Mouse (Mus musculus): ENCODE measurements at regions not wholly inside any gene's neighbourhood (a gene's known extent, or its start where the extent isn't known, plus 50 kb on each side); places are given as distances from the start of the nearest gene placed in this dataset.

- no peak for DNase-seq (ENCODE audit: low spot score)
- Histone ChIP-seq H3K4me3 (ENCODE audit: low read depth, low read length) (no peak overlapping the region), H3K27me3 (ENCODE audit: control insufficient read depth, insufficient read depth, low read length) (no peaks in the 10 kb centered on the region), H3K9ac (ENCODE audit: low read length) (no peak overlapping the region), H3K4me2 (ENCODE audit: low read depth, severe bottlenecking) (no peak overlapping the region), H3K9me3 (ENCODE audit: control insufficient read depth, low read length) (no peaks in the 10 kb centered on the region), H3K27ac (replicated peaks; ENCODE audit: low read depth, low read length) (no peak overlapping the region), H3K4me1 (ENCODE audit: control insufficient read depth, insufficient read depth, low read length) (no peaks in the 10 kb centered on the region), H3K36me3 (ENCODE audit: control insufficient read depth, insufficient read depth, low read length) (no peaks in the 10 kb centered on the region)
- ATAC-seq (ENCODE audit: insufficient number of reproducible peaks, low FRiP score, low TSS enrichment, low read depth) = no peak
- WGBS = 53% methylated on average over 7 of the region's 7 CpGs
These were observed 68.9 kb upstream of the Tmem178 start for GRCm38 (mm10) chr17:80875352-80876044.

GRCm38 (mm10) chr17:80870965-80871364, 73.5 kb upstream of the Tmem178 start:
- no peak overlapping the region for H3K4me2 ChIP-seq (ENCODE audit: low read depth, severe bottlenecking)
- no peaks in the 10 kb centered on the region for H3K27me3 ChIP-seq (ENCODE audit: control insufficient read depth, insufficient read depth, low read length)
- DNase-seq (ENCODE audit: low spot score) = no peak
- H3K9ac ChIP-seq (ENCODE audit: low read length) = no peak overlapping the region
- H3K4me1 ChIP-seq (ENCODE audit: control insufficient read depth, insufficient read depth, low read length) = no peaks in the 10 kb centered on the region
- H3K9me3 ChIP-seq (ENCODE audit: control insufficient read depth, low read length) = no peaks in the 10 kb centered on the region
- H3K4me3 ChIP-seq (ENCODE audit: low read depth, low read length) = no peak overlapping the region
- H3K27ac ChIP-seq (replicated peaks; ENCODE audit: low read depth, low read length) = no peak overlapping the region
- no peak for ATAC-seq (ENCODE audit: insufficient number of reproducible peaks, low FRiP score, low TSS enrichment, low read depth)
- no peaks in the 10 kb centered on the region for H3K36me3 ChIP-seq (ENCODE audit: control insufficient read depth, insufficient read depth, low read length)
- WGBS = 73% methylated on average over 4 of the region's 4 CpGs

GRCm38 (mm10) chr17:80862338-80862737, 82.1 kb upstream of the Tmem178 start:
- DNase-seq (ENCODE audit: low spot score) (no peak), ATAC-seq (ENCODE audit: insufficient number of reproducible peaks, low FRiP score, low TSS enrichment, low read depth) (no peak)
- no peak overlapping the region for H3K27ac ChIP-seq (replicated peaks; ENCODE audit: low read depth, low read length)
- no peak overlapping the region for H3K9ac ChIP-seq (ENCODE audit: low read length)
- no peaks in the 10 kb centered on the region for H3K9me3 ChIP-seq (ENCODE audit: control insufficient read depth, low read length)
- no peak overlapping the region for H3K4me3 ChIP-seq (ENCODE audit: low read depth, low read length)
- WGBS = 85% methylated on average over 8 of the region's 8 CpGs
- H3K4me2 ChIP-seq (ENCODE audit: low read depth, severe bottlenecking) = no peak overlapping the region
- H3K27me3 ChIP-seq (ENCODE audit: control insufficient read depth, insufficient read depth, low read length) = no peaks in the 10 kb centered on the region
- H3K4me1 ChIP-seq (ENCODE audit: control insufficient read depth, insufficient read depth, low read length) = no peaks in the 10 kb centered on the region
- no peaks in the 10 kb centered on the region for H3K36me3 ChIP-seq (ENCODE audit: control insufficient read depth, insufficient read depth, low read length)

- no peaks in the 10 kb centered on the region for H3K4me1 ChIP-seq (ENCODE audit: control insufficient read depth, insufficient read depth, low read length)
- no peak for DNase-seq (ENCODE audit: low spot score)
- no peak overlapping the region for H3K4me2 ChIP-seq (ENCODE audit: low read depth, severe bottlenecking)
- H3K36me3 ChIP-seq (ENCODE audit: control insufficient read depth, insufficient read depth, low read length) = no peaks in the 10 kb centered on the region
- ATAC-seq (ENCODE audit: insufficient number of reproducible peaks, low FRiP score, low TSS enrichment, low read depth) = no peak; the same call in 1 of the 2 replicates
- H3K9me3 ChIP-seq (ENCODE audit: control insufficient read depth, low read length) = no peaks in the 10 kb centered on the region
- no peak overlapping the region for H3K27ac ChIP-seq (replicated peaks; ENCODE audit: low read depth, low read length)
- H3K9ac ChIP-seq (ENCODE audit: low read length) = no peak overlapping the region
- H3K4me3 ChIP-seq (ENCODE audit: low read depth, low read length) = no peak overlapping the region
- WGBS = 79% methylated on average over 23 of the region's 23 CpGs
- H3K27me3 ChIP-seq (ENCODE audit: control insufficient read depth, insufficient read depth, low read length) = no peaks in the 10 kb centered on the region
These were observed 97.2 kb upstream of the Tmem178 start for GRCm38 (mm10) chr17:80846996-80847810.

GRCm38 (mm10) chr17:80845349-80845748, 99.1 kb upstream of the Tmem178 start:
- Histone ChIP-seq H3K4me2 (ENCODE audit: low read depth, severe bottlenecking) (no peak overlapping the region), H3K4me3 (ENCODE audit: low read depth, low read length) (no peak overlapping the region), H3K27me3 (ENCODE audit: control insufficient read depth, insufficient read depth, low read length) (no peaks in the 10 kb centered on the region), H3K9ac (ENCODE audit: low read length) (no peak overlapping the region), H3K27ac (replicated peaks; ENCODE audit: low read depth, low read length) (no peak overlapping the region), H3K4me1 (ENCODE audit: control insufficient read depth, insufficient read depth, low read length) (no peaks in the 10 kb centered on the region), H3K9me3 (ENCODE audit: control insufficient read depth, low read length) (no peaks in the 10 kb centered on the region), H3K36me3 (ENCODE audit: control insufficient read depth, insufficient read depth, low read length) (no peaks in the 10 kb centered on the region)
- 77% methylated on average over 7 of the region's 7 CpGs for WGBS
- DNase-seq (ENCODE audit: low spot score) = no peak
- ATAC-seq (ENCODE audit: insufficient number of reproducible peaks, low FRiP score, low TSS enrichment, low read depth) = no peak

- H3K4me1 ChIP-seq (ENCODE audit: control insufficient read depth, insufficient read depth, low read length) = no peaks in the 10 kb centered on the region
- no peak overlapping the region for H3K27ac ChIP-seq (replicated peaks; ENCODE audit: low read depth, low read length)
- H3K4me2 ChIP-seq (ENCODE audit: low read depth, severe bottlenecking) = no peak overlapping the region
- H3K36me3 ChIP-seq (ENCODE audit: control insufficient read depth, insufficient read depth, low read length) = no peaks in the 10 kb centered on the region
- no peaks in the 10 kb centered on the region for H3K27me3 ChIP-seq (ENCODE audit: control insufficient read depth, insufficient read depth, low read length)
- H3K9me3 ChIP-seq (ENCODE audit: control insufficient read depth, low read length) = no peaks in the 10 kb centered on the region
- ATAC-seq (ENCODE audit: insufficient number of reproducible peaks, low FRiP score, low TSS enrichment, low read depth) (no peak), DNase-seq (ENCODE audit: low spot score) (no peak)
- H3K4me3 ChIP-seq (ENCODE audit: low read depth, low read length) = no peak overlapping the region
- WGBS = 94% methylated on average over 4 of the region's 4 CpGs
- H3K9ac ChIP-seq (ENCODE audit: low read length) = no peak overlapping the region
These were observed 102.5 kb upstream of the Tmem178 start for GRCm38 (mm10) chr17:80841903-80842302.

- no peak overlapping the region for H3K4me2 ChIP-seq (ENCODE audit: low read depth, severe bottlenecking)
- no peaks in the 10 kb centered on the region for H3K36me3 ChIP-seq (ENCODE audit: control insufficient read depth, insufficient read depth, low read length)
- H3K27me3 ChIP-seq (ENCODE audit: control insufficient read depth, insufficient read depth, low read length) = no peaks in the 10 kb centered on the region
- no peak overlapping the region for H3K9ac ChIP-seq (ENCODE audit: low read length)
- no peak for ATAC-seq (ENCODE audit: insufficient number of reproducible peaks, low FRiP score, low TSS enrichment, low read depth)
- H3K9me3 ChIP-seq (ENCODE audit: control insufficient read depth, low read length) = no peaks in the 10 kb centered on the region
- no peaks in the 10 kb centered on the region for H3K4me1 ChIP-seq (ENCODE audit: control insufficient read depth, insufficient read depth, low read length)
- WGBS = 86% methylated on average over 6 of the region's 6 CpGs
- H3K27ac ChIP-seq (replicated peaks; ENCODE audit: low read depth, low read length) = no peak overlapping the region
- no peak for DNase-seq (ENCODE audit: low spot score)
- no peak overlapping the region for H3K4me3 ChIP-seq (ENCODE audit: low read depth, low read length)
These were observed 103.5 kb upstream of the Tmem178 start for GRCm38 (mm10) chr17:80840896-80841295.

- no peak overlapping the region for H3K27ac ChIP-seq (replicated peaks; ENCODE audit: low read depth, low read length)
- H3K9ac ChIP-seq (ENCODE audit: low read length) = no peak overlapping the region
- WGBS = 74% methylated on average over 4 of the region's 4 CpGs
- no peak for ATAC-seq (ENCODE audit: insufficient number of reproducible peaks, low FRiP score, low TSS enrichment, low read depth)
- no peak overlapping the region for H3K4me3 ChIP-seq (ENCODE audit: low read depth, low read length)
- no peaks in the 10 kb centered on the region for H3K4me1 ChIP-seq (ENCODE audit: control insufficient read depth, insufficient read depth, low read length)
- H3K27me3 ChIP-seq (ENCODE audit: control insufficient read depth, insufficient read depth, low read length) = no peaks in the 10 kb centered on the region
- no peak for DNase-seq (ENCODE audit: low spot score)
- no peaks in the 10 kb centered on the region for H3K36me3 ChIP-seq (ENCODE audit: control insufficient read depth, insufficient read depth, low read length)
- H3K4me2 ChIP-seq (ENCODE audit: low read depth, severe bottlenecking) = no peak overlapping the region
- no peaks in the 10 kb centered on the region for H3K9me3 ChIP-seq (ENCODE audit: control insufficient read depth, low read length)
These were observed 104.0 kb upstream of the Tmem178 start for GRCm38 (mm10) chr17:80840452-80840851.

Measured in limb, embryonic 11.5 days (tissue).